Mouse (Mus musculus) embryonic facial prominence, embryonic 10.5 days (tissue): ENCODE results near the gene Acox3. TPM values are rescaled to one million over a fixed set of nuclear protein-coding genes. Genes with fewer than 3 reads are reported as not detected.

Source experiments
- DNase-seq: peaks from one replicate; pipeline ENCODE4 v3.0.0-alpha.2; 2017; ENCODE audit warnings: low spot score
- H3K27ac ChIP-seq: fragments of 300-500 bp; sonication (generic); replicated peaks from 2 replicates; pipeline ENCODE4 v1.5.1; 2016; ENCODE audit warnings: mild to moderate bottlenecking
- H3K27me3 ChIP-seq: fragments of 300-500 bp; sonication (generic); replicated peaks from 2 replicates; pipeline ENCODE4 v1.6.1; 2016; ENCODE audit warnings: low read depth, mild to moderate bottlenecking; ENCODE audit not compliant: poor library complexity, severe bottlenecking
- H3K36me3 ChIP-seq: fragments of 300-500 bp; sonication (generic); replicated peaks from 2 replicates; pipeline ENCODE4 v1.6.1; 2016; ENCODE audit warnings: mild to moderate bottlenecking, moderate library complexity
- H3K4me1 ChIP-seq: fragments of 300-500 bp; sonication (generic); 2 replicates; pipeline ENCODE4 v1.6.1; 2016
- H3K4me3 ChIP-seq: fragments of 300-500 bp; sonication (generic); 2 replicates; pipeline ENCODE4 v1.5.1; 2016; ENCODE audit warnings: mild to moderate bottlenecking, moderate library complexity
- H3K9me3 ChIP-seq: fragments of 300-500 bp; sonication (generic); 2 replicates; pipeline ENCODE4 v1.6.1; 2016; ENCODE audit warnings: mild to moderate bottlenecking
- WGBS: fragments of 180-500 bp; shearing (Covaris S2); methylation state at CpG from one replicate; pipeline ENCODE4 v1.1.7; 2016; 5-methylcytosine and 5-hydroxymethylcytosine counted together
- polyA plus RNA-seq: library from polyadenylated mRNA; unstranded; fragments of >200 nt; fragmentation: Nextera tagmentation; extraction: Ambion mirVana; gene quantifications from 2 replicates; pipeline ENCODE4 v1.2.1, GENCODE M21; 2016

Acox3 gene
- 10.9 and 11.0 TPM in 2 replicates for polyA plus RNA-seq

DNA sequence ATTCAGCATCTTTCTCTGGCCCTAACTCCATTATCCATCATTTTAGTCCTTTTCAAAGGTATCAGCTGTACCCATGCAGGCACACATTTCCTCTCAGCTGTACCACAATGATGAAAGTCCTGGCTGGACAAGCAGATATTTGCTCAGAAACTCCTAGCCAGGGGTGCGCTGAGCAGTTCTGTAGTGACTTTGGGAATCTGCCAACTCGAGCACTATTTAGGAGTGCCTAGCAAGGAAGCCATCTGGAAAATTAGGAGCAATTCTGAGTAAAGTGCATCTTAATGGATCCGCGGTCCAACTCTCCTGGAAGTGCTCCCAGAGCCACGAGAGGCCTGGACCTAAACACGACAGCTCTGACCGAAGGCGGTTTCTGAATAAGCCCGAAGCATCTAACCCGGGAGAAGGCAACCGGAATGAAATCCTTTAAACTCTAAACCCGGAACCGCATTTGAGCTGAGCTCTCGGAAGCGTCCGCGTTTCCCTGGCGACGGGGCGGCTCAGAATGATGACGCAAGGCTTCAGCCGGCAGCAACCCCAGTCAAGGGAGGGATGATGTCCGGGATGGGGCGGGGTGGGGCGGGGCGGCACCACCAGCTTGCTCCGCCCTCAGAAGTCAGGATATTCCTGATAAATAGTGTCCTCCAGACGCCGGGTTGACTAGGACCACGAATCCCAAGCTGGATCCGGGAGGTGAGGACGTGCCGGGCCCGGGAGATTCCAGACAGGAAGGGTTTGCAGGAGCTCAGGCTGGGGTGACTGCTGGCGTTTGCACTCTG lies at the start of gene Acox3:
Gene Acox3, plus strand, starts transcription at position 596 of the 776 bp plus-strand sequence.
- Histone ChIP-seq H3K27me3 (no peaks in the 10 kb centered on the region), H3K9me3 (no peaks in the 10 kb centered on the region), H3K36me3 (no peaks in the 10 kb centered on the region), H3K4me1 (peaks cover 15% of the 10 kb centered on the region), H3K27ac (peak within 1 kb of the TSS; percentile 66), H3K4me3 (peak within 1 kb of the TSS; percentile 67)
- peak; percentile 95 for DNase-seq
- under 1% methylated on average over 35 of the region's 35 CpGs for WGBS

DNA sequence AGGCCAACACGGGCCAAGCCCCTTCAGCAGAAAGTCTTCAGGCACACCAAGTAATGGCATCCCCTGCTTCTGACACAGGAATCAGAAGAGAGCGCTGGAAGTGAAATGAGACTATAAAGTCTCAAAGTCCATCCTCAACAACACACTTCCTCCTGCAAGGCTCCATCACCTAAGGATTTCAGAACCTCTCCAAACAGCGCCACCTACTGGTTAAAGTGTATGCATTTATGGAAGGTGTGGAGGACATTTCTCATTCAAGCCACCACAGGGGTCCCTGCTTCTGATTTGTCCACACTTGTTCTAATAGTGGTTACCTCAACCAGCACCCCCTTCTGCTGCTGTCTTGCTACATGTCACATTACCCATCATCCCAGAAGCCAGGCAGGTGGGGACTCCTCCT lies 46.6 kb upstream of the Acox3 start:
- H3K4me3 ChIP-seq, result no peak overlapping the region
- H3K27ac ChIP-seq, result no peak overlapping the region
- 0 out of 2 replicates have a peak, but pooled peaks cover 2% of the 10 kb centered on the region for H3K9me3 ChIP-seq
- no peaks in the 10 kb centered on the region for H3K27me3 ChIP-seq
- DNase-seq, result no peak
- H3K4me1 ChIP-seq, result peaks cover 21% of the 10 kb centered on the region
- WGBS, result 64% methylated on average over 3 of the region's 3 CpGs
- H3K36me3 ChIP-seq, result no peaks in the 10 kb centered on the region

DNA sequence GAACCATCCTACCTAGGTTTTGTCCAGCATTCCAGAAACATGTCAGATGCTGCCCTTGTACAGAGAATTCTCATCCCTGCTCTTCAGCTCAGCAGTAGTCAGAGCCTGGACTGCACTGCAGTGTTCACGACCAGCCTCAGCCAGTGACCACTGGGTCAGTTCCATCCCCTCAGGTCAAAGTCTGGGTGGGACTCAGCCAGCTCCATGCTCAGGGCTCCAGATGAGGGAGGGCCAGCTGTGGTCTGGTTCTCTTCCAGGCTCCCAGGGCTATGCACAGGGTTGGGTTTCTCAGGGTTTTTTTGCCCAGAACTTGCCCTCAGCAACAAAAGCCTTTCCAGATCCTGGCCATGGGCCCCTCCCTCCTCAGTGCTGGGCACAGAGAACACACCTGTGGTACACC lies 45.4 kb upstream of the Acox3 start:
- Histone ChIP-seq H3K27ac (no peak overlapping the region), H3K4me1 (peaks cover 27% of the 10 kb centered on the region), H3K36me3 (no peaks in the 10 kb centered on the region), H3K4me3 (no peak overlapping the region), H3K27me3 (no peaks in the 10 kb centered on the region), H3K9me3 (0 out of 2 replicates have a peak, but pooled peaks cover 2% of the 10 kb centered on the region)
- DNase-seq, result no peak
- 58% methylated on average over 1 of the region's 1 CpGs for WGBS

DNA sequence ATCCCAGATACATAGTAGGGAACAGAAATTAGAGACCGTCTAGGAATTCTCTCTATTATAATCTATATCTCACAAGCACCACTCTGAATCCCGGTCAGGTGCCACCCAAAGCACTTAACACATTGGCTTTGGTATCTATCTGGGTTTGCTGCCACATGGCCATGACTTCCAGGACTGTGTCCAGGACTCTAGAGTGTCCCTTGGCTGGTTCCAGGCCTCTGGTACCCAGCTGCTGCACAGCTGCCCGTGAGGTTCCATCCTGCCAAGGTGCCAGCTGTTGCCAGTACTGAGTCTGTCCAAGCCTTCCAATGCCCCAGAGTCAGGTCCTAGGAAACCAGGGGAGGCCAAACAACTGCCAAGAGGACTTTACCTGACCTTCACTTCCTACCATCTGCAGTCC lies 44.8 kb upstream of the Acox3 start:
- H3K4me3 ChIP-seq, result no peak overlapping the region
- H3K36me3 ChIP-seq, result no peaks in the 10 kb centered on the region
- 0 out of 2 replicates have a peak, but pooled peaks cover 2% of the 10 kb centered on the region for H3K9me3 ChIP-seq
- peaks cover 27% of the 10 kb centered on the region for H3K4me1 ChIP-seq
- no peaks in the 10 kb centered on the region for H3K27me3 ChIP-seq
- no peak overlapping the region for H3K27ac ChIP-seq
- 91% methylated on average over 3 of the region's 3 CpGs for WGBS
- DNase-seq, result no peak

DNA sequence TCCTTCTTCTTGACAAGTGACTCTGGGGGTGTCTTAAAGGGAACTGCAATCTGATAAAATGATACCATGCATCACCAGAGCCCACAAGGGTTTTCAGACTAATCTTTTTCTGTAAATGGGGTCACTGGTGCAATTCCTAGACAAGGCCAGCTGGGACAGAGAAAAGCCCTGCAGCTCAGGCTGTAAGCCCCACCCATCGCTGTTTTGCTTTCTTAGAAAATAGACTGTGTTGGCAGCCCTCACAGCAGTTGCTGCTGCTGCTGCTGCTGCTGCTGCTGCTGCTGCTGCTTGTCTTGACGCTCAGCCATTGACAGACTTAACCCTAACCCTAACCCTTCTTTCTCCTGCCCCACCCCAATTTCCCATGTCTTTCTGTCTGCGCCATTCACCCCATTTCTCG lies 43.3 kb upstream of the Acox3 start:
- no peak overlapping the region for H3K4me3 ChIP-seq
- H3K36me3 ChIP-seq, result no peaks in the 10 kb centered on the region
- peaks cover 27% of the 10 kb centered on the region for H3K4me1 ChIP-seq
- DNase-seq, result no peak
- peak overlapping the region; percentile 25; the same call in 1 of the 2 replicates for H3K27ac ChIP-seq
- 61% methylated on average over 4 of the region's 4 CpGs for WGBS
- 0 out of 2 replicates have a peak, but pooled peaks cover 2% of the 10 kb centered on the region for H3K9me3 ChIP-seq
- H3K27me3 ChIP-seq, result no peaks in the 10 kb centered on the region

DNA sequence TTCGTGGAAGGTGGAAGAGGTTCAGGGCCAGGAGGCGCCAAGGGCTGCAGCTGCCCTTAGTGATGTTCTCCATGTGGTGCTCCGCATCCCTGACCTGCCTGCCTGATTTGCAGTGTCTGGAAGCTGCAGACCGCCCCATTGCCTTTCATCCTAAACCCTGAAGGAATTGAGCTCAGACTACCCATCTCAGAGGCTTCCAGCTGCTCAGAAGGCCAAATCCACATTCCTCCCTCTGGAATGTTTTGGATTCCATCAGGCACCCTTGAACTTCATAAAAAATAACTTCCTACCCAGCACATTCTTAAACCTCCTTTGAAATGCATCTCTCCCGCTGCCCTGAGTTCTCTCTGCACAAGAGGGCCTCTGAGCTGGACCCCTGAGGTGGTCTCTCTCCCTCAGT lies 42.3 kb upstream of the Acox3 start:
- 0 out of 2 replicates have a peak, but pooled peaks cover 2% of the 10 kb centered on the region for H3K9me3 ChIP-seq
- H3K27ac ChIP-seq, result peak overlapping the region; percentile 73
- H3K4me1 ChIP-seq, result peaks cover 27% of the 10 kb centered on the region
- 51% methylated on average over 5 of the region's 5 CpGs for WGBS
- peak; percentile 25 for DNase-seq
- no peak overlapping the region for H3K4me3 ChIP-seq
- no peaks in the 10 kb centered on the region for H3K27me3 ChIP-seq
- no peaks in the 10 kb centered on the region for H3K36me3 ChIP-seq

DNA sequence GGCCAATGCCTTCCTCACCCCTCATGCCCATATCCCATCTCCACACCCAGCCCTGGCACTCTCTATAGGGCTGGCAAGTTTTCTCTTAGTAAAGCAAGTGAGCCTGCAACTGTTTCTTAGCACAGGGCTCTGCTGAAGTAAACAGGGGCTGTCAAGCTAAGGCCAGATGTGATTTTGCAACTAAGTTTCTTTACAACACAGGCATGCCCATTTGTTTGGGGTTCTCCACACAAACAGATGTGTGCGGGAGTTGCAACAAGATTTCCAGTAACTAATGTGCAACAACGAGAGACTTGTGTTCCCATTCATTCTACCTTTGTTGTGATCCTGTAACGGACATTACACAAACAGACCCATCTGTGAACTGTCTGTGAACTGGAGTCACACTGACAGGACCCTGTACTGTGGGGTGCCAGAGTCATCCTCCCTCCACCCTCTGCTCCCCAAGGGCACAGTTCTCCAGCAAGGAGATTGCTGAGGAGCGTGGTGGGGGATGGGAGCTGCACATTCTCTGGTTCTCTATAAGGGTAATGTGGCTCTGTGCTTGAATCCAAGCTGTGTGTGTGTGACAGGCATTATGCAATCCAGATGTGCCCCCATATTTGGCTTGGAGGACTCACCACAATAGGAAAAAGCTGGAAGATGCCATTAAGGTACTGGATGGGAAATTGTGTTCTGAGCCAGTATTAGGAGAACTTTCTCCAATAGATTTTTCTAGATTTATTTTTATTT lies 41.6 kb upstream of the Acox3 start:
- Histone ChIP-seq H3K4me3 (no peak overlapping the region), H3K36me3 (no peaks in the 10 kb centered on the region), H3K9me3 (0 out of 2 replicates have a peak, but pooled peaks cover 2% of the 10 kb centered on the region), H3K27me3 (no peaks in the 10 kb centered on the region), H3K27ac (peak overlapping the region; percentile 73), H3K4me1 (peaks cover 27% of the 10 kb centered on the region)
- peak; percentile 53 for DNase-seq
- WGBS, result 56% methylated on average over 4 of the region's 4 CpGs

DNA sequence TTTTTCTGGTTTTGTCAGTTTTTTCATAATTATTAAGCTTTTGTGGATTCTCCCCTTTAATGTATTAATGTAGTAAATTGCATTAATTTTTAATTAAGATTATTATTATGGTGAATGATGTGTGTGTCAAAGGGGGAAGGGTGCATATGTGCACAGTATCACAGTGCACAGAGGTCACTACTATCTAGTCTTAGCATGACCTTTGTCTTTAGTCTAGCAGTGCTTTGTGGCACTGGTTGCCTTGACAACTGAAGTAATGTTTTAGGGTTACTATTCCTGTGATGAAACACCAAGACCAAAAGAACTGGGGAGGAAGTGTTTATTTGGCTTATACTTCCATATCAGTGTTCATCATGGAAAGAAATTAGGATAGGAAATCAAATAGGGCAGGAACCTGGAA lies 36.7 kb upstream of the Acox3 start:
- no peaks in the 10 kb centered on the region for H3K27me3 ChIP-seq
- no peak for DNase-seq
- H3K4me1 ChIP-seq, result peaks cover 7% of the 10 kb centered on the region
- no peak overlapping the region for H3K4me3 ChIP-seq
- no peaks in the 10 kb centered on the region for H3K36me3 ChIP-seq
- no peak overlapping the region for H3K27ac ChIP-seq
- H3K9me3 ChIP-seq, result no peaks in the 10 kb centered on the region

DNA sequence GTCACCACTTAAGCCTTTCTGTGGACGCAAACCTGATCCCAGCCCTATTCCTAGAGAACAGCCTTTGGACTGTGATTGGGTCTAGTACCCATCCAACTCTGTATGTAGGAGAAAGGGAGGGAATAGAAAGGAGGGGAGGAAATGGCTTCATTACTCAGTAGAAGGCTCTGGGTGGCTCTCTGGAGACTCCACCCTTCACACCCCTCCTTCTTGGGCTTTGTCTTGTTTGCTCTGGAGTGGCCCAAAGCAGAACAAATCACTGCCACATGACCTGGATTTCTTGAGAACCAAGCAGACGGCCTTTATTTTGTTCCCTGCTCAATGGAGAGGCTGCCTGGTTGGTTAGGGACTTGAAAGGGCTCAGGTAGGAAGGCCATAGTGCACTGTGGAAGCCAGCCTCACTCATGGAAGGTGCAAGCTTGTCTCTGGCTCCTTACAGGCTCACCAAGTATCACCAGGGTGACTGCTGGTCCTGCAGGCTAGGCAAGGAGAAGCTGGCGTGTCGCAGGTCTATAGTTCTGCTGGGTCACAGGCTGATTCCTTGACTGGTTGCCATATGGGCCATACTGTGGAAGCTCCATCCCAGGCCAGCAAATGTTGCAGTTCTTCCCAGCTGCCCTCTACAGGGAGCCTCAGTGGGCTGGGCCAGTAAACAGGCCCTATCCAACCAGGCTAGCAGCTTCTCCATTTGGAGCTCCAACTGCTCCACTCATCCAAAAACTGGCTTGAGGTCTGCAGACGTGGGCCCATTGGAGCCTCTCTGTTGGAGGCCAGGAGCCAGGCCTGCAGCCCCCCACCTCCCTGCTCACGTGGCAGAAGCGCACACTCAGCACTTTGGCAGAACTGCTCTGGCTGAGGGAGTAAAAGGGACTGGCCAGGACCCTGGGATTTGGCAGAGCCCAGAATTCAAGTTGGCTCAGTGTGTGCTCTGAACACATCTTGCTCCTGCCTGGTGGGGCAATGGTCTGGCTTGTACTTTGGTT lies 30.7 kb upstream of the Acox3 start:
- 50% methylated on average over 7 of the region's 7 CpGs for WGBS
- Histone ChIP-seq H3K4me1 (peaks cover 11% of the 10 kb centered on the region), H3K36me3 (peaks cover 37% of the 10 kb centered on the region), H3K4me3 (no peak overlapping the region), H3K27ac (peak overlapping the region; percentile 41; the same call in 1 of the 2 replicates), H3K27me3 (no peaks in the 10 kb centered on the region), H3K9me3 (no peaks in the 10 kb centered on the region)
- DNase-seq, result no peak

DNA sequence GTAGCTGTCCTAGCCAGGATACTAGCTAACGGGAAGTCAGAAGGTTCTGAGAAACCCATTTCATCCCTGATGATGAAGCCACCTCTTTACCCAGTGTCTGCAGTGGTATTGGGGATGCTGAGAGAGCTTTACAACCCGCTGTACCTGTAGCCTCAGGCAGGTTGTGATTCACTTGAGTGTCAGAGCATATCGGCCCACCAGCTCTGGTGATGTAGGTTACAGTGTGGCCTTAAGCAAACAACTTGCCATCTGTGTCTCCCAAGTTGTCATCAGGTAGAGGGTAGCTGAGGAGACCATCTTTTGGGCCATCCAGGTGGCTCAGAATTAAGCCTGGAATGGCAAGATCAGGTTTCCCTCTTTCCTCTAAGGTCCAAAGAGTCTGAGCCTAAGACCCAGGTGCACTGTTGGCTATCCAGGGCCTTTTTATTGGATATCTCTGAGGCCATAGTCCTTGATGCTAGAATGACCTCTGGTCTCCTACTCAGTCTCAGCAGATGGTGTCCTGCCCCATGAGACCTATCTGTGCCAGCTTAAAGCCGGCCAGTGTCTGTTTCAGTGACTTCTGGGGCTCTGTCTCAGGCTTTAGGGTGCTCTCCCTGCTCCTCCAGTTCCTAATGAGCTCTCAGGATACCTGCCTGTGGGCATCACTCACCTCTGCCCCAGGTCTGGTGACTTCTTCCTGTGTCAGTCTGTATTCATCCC lies 29.9 kb upstream of the Acox3 start:
- Histone ChIP-seq H3K9me3 (no peaks in the 10 kb centered on the region), H3K27ac (0 out of 2 replicates have a peak overlapping the region, but pooled peaks have one; percentile 41), H3K4me1 (peaks cover 11% of the 10 kb centered on the region), H3K4me3 (no peak overlapping the region), H3K36me3 (peaks cover 45% of the 10 kb centered on the region), H3K27me3 (no peaks in the 10 kb centered on the region)
- no peak for DNase-seq
- 87% methylated on average over 4 of the region's 4 CpGs for WGBS

DNA sequence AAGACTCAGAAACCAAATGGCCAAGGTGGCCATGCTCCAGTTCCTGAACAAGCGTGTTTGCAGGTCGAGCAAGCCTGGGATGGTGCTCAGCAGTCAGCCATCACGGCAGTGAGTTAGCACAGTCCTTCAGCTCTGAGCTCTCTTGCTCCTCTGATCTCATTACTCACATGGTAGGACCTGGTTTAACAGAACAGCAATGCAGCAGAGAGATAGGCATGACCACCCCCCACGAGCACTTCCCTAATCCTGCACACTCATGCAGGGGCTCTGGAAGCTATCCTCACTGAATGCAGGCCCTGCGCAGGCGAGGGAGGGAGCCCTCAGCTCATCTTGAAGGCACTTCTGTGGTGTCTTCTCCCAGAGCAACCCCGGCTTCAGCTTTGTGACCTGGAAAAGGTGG lies 26.4 kb upstream of the Acox3 start:
- Histone ChIP-seq H3K4me1 (peaks cover 11% of the 10 kb centered on the region), H3K27me3 (no peaks in the 10 kb centered on the region), H3K4me3 (no peak overlapping the region), H3K36me3 (peaks cover 79% of the 10 kb centered on the region), H3K27ac (no peak overlapping the region), H3K9me3 (no peaks in the 10 kb centered on the region)
- 88% methylated on average over 7 of the region's 7 CpGs for WGBS
- no peak for DNase-seq
